Mouse (Mus musculus): ENCODE data around the gene Ppp2r5a.

GRCm38 (mm10) chr1:191348996-191349395 lies 54.1 kb downstream of the Ppp2r5a start:
- TF ChIP-seq CTCF (IDR thresholded peaks at IDR 0.05; ENCODE audit: low read depth, low read length) (no peak), POLR2A (IDR thresholded peaks at IDR 0.05; ENCODE audit: insufficient read depth, low read length) (no peak), EP300 (IDR thresholded peaks at IDR 0.05; ENCODE audit: insufficient read depth, low read depth, low read length) (no peak)
